Mouse (Mus musculus) bone marrow, adult 2 months (tissue): ENCODE results near the gene Olfr923. TPM values are rescaled to one million over a fixed set of nuclear protein-coding genes. Genes with fewer than 3 reads are reported as not detected.
"Not testable (repeated sequence)": the region's sequence is repeated elsewhere in the genome, so short reads cannot be mapped to it uniquely, and the experiment has no call there.

ENCODE experiments used
- H3K27ac ChIP-seq: fragments of 200-500 bp; 2 replicates; pipeline ENCODE4 v1.5.1; 2012; ENCODE audit warnings: low read depth, mild to moderate bottlenecking, control low read depth, inconsistent platforms, low read length; ENCODE audit not compliant: control insufficient read depth, poor library complexity, insufficient read depth
- H3K4me1 ChIP-seq: fragments of 200-500 bp; 2 replicates; pipeline ENCODE4 v1.6.1; 2011; ENCODE audit warnings: low read length; ENCODE audit not compliant: control insufficient read depth, insufficient read depth
- H3K4me3 ChIP-seq: fragments of 200-500 bp; replicated peaks from 2 replicates; pipeline ENCODE3; 2011; ENCODE audit warnings: mild to moderate bottlenecking, low read depth, low read length, control low read depth; ENCODE audit not compliant: control insufficient read depth
- CTCF ChIP-seq: fragments of 200-500 bp; IDR thresholded peaks from 2 replicates; pipeline ENCODE4 v1.5.1; 2011; ENCODE audit warnings: low read length, control low read depth; ENCODE audit not compliant: control insufficient read depth, insufficient read depth
- POLR2A ChIP-seq: fragments of 200-500 bp; IDR thresholded peaks from 2 replicates; pipeline ENCODE4 v1.6.1; 2011; ENCODE audit warnings: low read depth, mild to moderate bottlenecking, control low read depth, low read length, borderline replicate concordance; ENCODE audit not compliant: control insufficient read depth
- WGBS: fragments of 180-500 bp; shearing (Covaris S2); methylation state at CpG from one replicate; pipeline ENCODE4 v1.1.7; 2018; 5-methylcytosine and 5-hydroxymethylcytosine counted together
- polyA plus RNA-seq: library from polyadenylated mRNA; stranded (reverse); fragments of >200 nt; gene quantifications from 2 replicates; pipeline ENCODE4 v1.2.4, GENCODE M21; 2011; ENCODE audit warnings: low replicate concordance; ENCODE audit not compliant: missing spikeins, insufficient read depth, insufficient read length

Gene Olfr923
- polyA plus RNA-seq = not detected in 2 replicates

GRCm38 (mm10) chr9:38826245-38826644, at the start of gene Olfr923:
TSS of gene Olfr923 (plus strand) at chr9:38826545.
- 81% methylated on average over 1 of the region's 1 CpGs for WGBS
- Histone ChIP-seq H3K4me1 (no peaks in the 10 kb centered on the region), H3K4me3 (no peak within 1 kb of the TSS), H3K27ac (no peak within 1 kb of the TSS)
- no peak for TF ChIP-seq POLR2A
- no peak for TF ChIP-seq CTCF

GRCm38 (mm10) chr9:38792689-38793088, 33.7 kb upstream of the Olfr923 start:
- Histone ChIP-seq H3K27ac (no peak overlapping the region), H3K4me3 (no peak overlapping the region), H3K4me1 (no peaks in the 10 kb centered on the region)
- 48% methylated on average over 2 of the region's 2 CpGs for WGBS
- no peak for TF ChIP-seq CTCF
- no peak for TF ChIP-seq POLR2A

GRCm38 (mm10) chr9:38805696-38806095, 20.6 kb upstream of the Olfr923 start:
- Histone ChIP-seq H3K27ac (no peak overlapping the region), H3K4me3 (no peak overlapping the region)
- TF ChIP-seq POLR2A (no peak), CTCF (no peak)

GRCm38 (mm10) chr9:38814314-38814713, 12.0 kb upstream of the Olfr923 start, which contains the start of gene Olfr922:
TSS of gene Olfr922 (plus strand) at chr9:38814614.
- 56% methylated on average over 2 of the region's 2 CpGs for WGBS
- H3K27ac ChIP-seq = no peak within 1 kb of the TSS
- no peaks in the 10 kb centered on the region for H3K4me1 ChIP-seq
- H3K4me3 ChIP-seq = no peak within 1 kb of the TSS
- no peak for TF ChIP-seq POLR2A
- TF ChIP-seq CTCF = no peak

More at GRCm38 (mm10) chr9:38805696-38806095, 20.6 kb upstream of the Olfr923 start:
- no peaks in the 10 kb centered on the region for H3K4me1 ChIP-seq

GRCm38 (mm10) chr9:38815458-38815986, 10.8 kb upstream of the Olfr923 start:
- no peak overlapping the region for H3K27ac ChIP-seq
- TF ChIP-seq CTCF = no peak
- no peak for TF ChIP-seq POLR2A
- 59% methylated on average over 1 of the region's 1 CpGs for whole genome bisulfite sequencing
- H3K4me1 ChIP-seq = no peaks in the 10 kb centered on the region
- H3K4me3 ChIP-seq = no peak overlapping the region

- no peak overlapping the region for H3K4me3 ChIP-seq
Measured at GRCm38 (mm10) chr9:38833027-38833426, 6.7 kb downstream of the Olfr923 start.

DNA sequence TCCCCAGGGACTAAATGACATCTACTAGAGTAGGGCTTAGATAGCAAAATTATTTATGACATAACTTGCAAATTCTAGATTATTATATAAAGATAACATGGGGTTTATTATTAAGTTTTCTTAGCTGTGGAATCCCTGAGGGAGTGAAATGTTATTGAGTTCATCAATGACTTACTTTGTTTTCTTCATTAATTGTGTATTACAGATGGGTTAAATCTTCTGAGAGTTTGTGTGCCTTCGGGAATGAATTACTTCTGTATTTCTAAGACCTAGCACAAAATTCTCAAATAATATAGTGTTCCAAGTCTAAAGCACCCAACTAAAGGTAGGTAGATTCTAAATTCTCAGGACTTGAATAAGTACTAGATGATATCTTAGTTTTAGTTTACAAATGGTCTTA, 17.8 kb downstream of the Olfr923 start, which contains the start of gene Olfr924:
Gene Olfr924 (plus strand): TSS at position 301 of the 400 bp plus-strand sequence.
- Histone ChIP-seq H3K27ac (no peak within 1 kb of the TSS), H3K4me3 (no peak within 1 kb of the TSS), H3K4me1 (no peaks in the 10 kb centered on the region)
- no peak for TF ChIP-seq POLR2A
- 62% methylated on average over 1 of the region's 1 CpGs for WGBS

More at GRCm38 (mm10) chr9:38833027-38833426, 6.7 kb downstream of the Olfr923 start:
- 73% methylated on average over 2 of the region's 2 CpGs for WGBS
- Histone ChIP-seq H3K27ac (no peak overlapping the region), H3K4me1 (no peaks in the 10 kb centered on the region)
- TF ChIP-seq POLR2A (no peak), CTCF (no peak)

DNA sequence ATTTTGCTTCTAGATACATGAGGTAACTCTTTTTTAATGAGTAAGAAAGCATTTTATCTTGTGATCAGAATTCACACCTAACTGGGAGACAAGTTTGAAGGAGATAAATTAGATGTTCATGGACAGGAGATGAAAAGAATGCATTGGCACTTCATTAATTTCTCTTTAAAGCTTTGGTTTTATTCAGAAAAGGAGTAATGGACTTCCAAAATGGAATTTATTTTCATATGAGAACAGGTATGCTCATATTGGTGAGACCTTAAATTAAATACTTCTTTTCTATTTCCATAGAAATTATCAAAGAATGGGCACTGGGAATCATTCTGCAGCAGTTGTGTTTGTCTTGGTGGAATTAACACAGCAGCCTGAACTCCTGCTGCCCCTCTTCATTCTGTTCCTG, 28.4 kb downstream of the Olfr923 start, which contains the start of gene Olfr26:
Gene Olfr26 (plus strand): TSS at position 301 of the 400 bp plus-strand sequence.
- no peak for TF ChIP-seq POLR2A
- no peak for TF ChIP-seq CTCF
- Histone ChIP-seq H3K4me1 (no peaks in the 10 kb centered on the region), H3K4me3 (no peak within 1 kb of the TSS), H3K27ac (no peak within 1 kb of the TSS)

DNA sequence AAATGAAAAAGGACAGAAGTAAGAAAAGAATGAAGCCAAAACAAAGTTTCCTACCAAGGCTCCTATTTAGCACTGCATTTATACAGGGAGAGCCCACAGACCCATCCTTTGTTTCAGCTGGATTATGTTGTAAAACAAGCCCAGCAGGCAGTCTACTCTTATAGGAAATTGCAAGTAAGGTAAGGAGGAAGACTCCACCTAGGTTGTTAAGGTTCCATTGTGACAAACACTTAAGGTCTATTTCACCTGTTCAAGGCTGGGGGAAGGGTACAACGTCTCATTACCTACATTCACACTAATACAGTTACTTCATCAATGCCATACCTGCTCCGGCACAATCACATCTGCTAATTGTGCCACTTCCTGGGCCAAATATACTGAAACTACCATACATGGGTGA, 48.5 kb downstream of the Olfr923 start:
- not testable (repeated sequence) for H3K4me1 ChIP-seq, H3K4me3 ChIP-seq, H3K27ac ChIP-seq
- 47% methylated on average over 2 of the region's 2 CpGs for WGBS
